Mouse (Mus musculus) embryonic fibroblast, embryonic 13.5 days (primary cell): ENCODE results near the gene Cd3e.
"Not testable (repeated sequence)": the region's sequence is repeated elsewhere in the genome, so short reads cannot be mapped to it uniquely, and the experiment has no call there.

Experiments
- CTCF ChIP-seq: IDR thresholded peaks from 2 replicates; pipeline ENCODE4 v1.5.1; 2011; ENCODE audit warnings: mild to moderate bottlenecking, control low read depth, low read length, moderate library complexity, borderline replicate concordance; ENCODE audit not compliant: insufficient read depth
- POLR2A ChIP-seq: IDR thresholded peaks from 2 replicates; pipeline ENCODE4 v1.6.1; 2011; ENCODE audit warnings: low read depth, mild to moderate bottlenecking, control low read depth, low read length, moderate library complexity

- not testable (repeated sequence) for TF ChIP-seq POLR2A, CTCF
Observed at GRCm38 (mm10) chr9:45037803-45038202, 28.4 kb upstream of the Cd3e start.
